13 mouse cellular contexts compared by ENCODE assay signal in the genomic region with DNA sequence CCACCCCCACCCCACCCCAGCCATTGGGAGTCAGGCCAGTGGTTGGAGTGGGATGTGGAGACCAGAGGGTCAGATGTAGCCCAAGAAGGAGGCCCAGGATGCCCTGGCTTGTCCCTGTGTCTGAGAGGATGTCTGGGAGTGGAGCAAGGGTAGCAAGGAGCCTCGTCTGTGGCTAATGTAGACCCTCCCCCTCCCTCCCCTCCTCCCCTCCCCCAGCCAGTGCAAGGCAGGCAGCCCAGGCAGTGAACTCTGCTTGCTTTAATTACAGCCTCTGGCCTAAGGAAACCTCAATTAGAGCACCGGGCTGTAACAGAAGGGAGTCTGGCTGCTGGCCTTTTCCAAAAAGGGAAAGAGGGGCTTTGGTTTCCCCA. TPM values are rescaled to one million over a fixed set of nuclear protein-coding genes. Genes with fewer than 3 reads are reported as not detected.
A peak's percentile ranks its signal among the peaks of the same experiment; 100 is the strongest.
DNase-seq lines count a peak whose midpoint lies in the region; ATAC-seq and TF ChIP-seq lines count a peak whose summit lies in the region.
"Had no signal": no experiment of that assay in that cellular context is flagged by ENCODE, and none has a peak within 500 bp of the region (broad histone marks: within the 10 kb centered on the region; RNA-seq: fewer than 3 reads in every experiment).

No protein-coding gene starts in this region.

- H3K27me3 ChIP-seq in embryonic facial prominence, embryonic 13.5 days, result no peaks in the 10 kb centered on the region
- H3K27me3 ChIP-seq in hindbrain, embryonic 15.5 days, result no peaks in the 10 kb centered on the region

- no peaks in the 10 kb centered on the region for H3K9me3 ChIP-seq in embryonic facial prominence, embryonic 13.5 days
- H3K9me3 ChIP-seq in hindbrain, embryonic 15.5 days, result no peaks in the 10 kb centered on the region
- H3K9me3 ChIP-seq: liver, embryonic 13.5 days had no signal

- peaks cover 6% of the 10 kb centered on the region for H3K4me1 ChIP-seq in cortical plate, adult 2 months (ENCODE audit: control insufficient read depth, insufficient read depth, low read length)
- peaks cover 61% of the 10 kb centered on the region for H3K4me1 ChIP-seq in embryonic facial prominence, embryonic 13.5 days
- H3K4me1 ChIP-seq in hindbrain, embryonic 15.5 days (replicated peaks), result peaks cover 66% of the 10 kb centered on the region

- no peak for TF ChIP-seq CTCF in cortical plate, adult 2 months (IDR thresholded peaks at IDR 0.05; ENCODE audit: extremely low read depth, insufficient read depth, low read length)

- WGBS in embryonic facial prominence, embryonic 13.5 days, result 0% methylated on average over 2 of the region's 2 CpGs
- 8% methylated on average over 2 of the region's 2 CpGs for WGBS in hindbrain, embryonic 15.5 days

- peak overlapping the region; percentile 44; the same call in 1 of the 2 replicates for H3K9ac ChIP-seq in embryonic facial prominence, embryonic 13.5 days
- no peak overlapping the region for H3K9ac ChIP-seq in hindbrain, embryonic 15.5 days
- H3K9ac ChIP-seq: liver, embryonic 13.5 days had no signal

- DNase-seq in neural tube, embryonic 10.5 days (ENCODE audit: extremely low spot score, low spot score), result peak; percentile 52
- DNase-seq in adrenal gland, postnatal 25 days, result no peak
- no peak for DNase-seq in left cerebral cortex, postnatal 10 days (ENCODE audit: extremely low spot score in 1 of 2, low spot score in 2 of 2)
- no peak for DNase-seq in frontal cortex, postnatal 25 days (ENCODE audit: low spot score in 2 of 2)
- DNase-seq: heart, adult 11 months; liver, embryonic 13.5 days; thymus, postnatal 36 days had no signal

- intact Hi-C loops in left cerebral cortex, postnatal 10 days (cut with DNase I), result no loop called here

- H3K36me3 ChIP-seq in embryonic facial prominence, embryonic 13.5 days, result peaks cover 64% of the 10 kb centered on the region
- peaks cover 11% of the 10 kb centered on the region for H3K36me3 ChIP-seq in hindbrain, embryonic 15.5 days

- peak overlapping the region; percentile 80 for H3K27ac ChIP-seq in cortical plate, adult 2 months (ENCODE audit: insufficient read depth, low read length)
- H3K27ac ChIP-seq in embryonic facial prominence, embryonic 13.5 days, result peak overlapping the region; percentile 97
- H3K27ac ChIP-seq in hindbrain, embryonic 15.5 days (replicated peaks), result peak overlapping the region; percentile 99
- H3K27ac ChIP-seq: liver, embryonic 13.5 days had no signal

- TF ChIP-seq POLR2A in cortical plate, adult 2 months (IDR thresholded peaks at IDR 0.05; ENCODE audit: extremely low read depth, insufficient read depth, low read length), result no peak

- peak overlapping the region; percentile 31 for H3K4me2 ChIP-seq in embryonic facial prominence, embryonic 13.5 days
- no peak overlapping the region for H3K4me2 ChIP-seq in hindbrain, embryonic 15.5 days
- H3K4me2 ChIP-seq: liver, embryonic 13.5 days had no signal

- no peak overlapping the region for H3K4me3 ChIP-seq in cortical plate, adult 2 months (ENCODE audit: insufficient read depth, low read length)
- no peak overlapping the region for H3K4me3 ChIP-seq in embryonic facial prominence, embryonic 13.5 days
- H3K4me3 ChIP-seq in hindbrain, embryonic 15.5 days, result no peak overlapping the region
- H3K4me3 ChIP-seq: liver, embryonic 13.5 days had no signal

- ATAC-seq in embryonic facial prominence, embryonic 13.5 days (ENCODE audit: insufficient number of reproducible peaks, insufficient read depth, low FRiP score, low TSS enrichment, low read depth), result no peak
- no peak for ATAC-seq in hindbrain, embryonic 15.5 days (ENCODE audit: low FRiP score, low read depth)
- ATAC-seq: intestine, embryonic 16.5 days had no signal

RNA-seq across cellular contexts. Expression of a gene that starts 8.5 kb away (rescaled TPM):
- 43.8 and 44.3 TPM in 2 replicates for polyA plus RNA-seq in cortical plate, adult 2 months (2012; rRNA removed)
- 22.3 and 23.9 TPM in 2 replicates for polyA plus RNA-seq in embryonic facial prominence, embryonic 13.5 days (2015; fragmentation: Nextera tagmentation; extraction: Ambion mirVana)
- 59.9 and 60.3 TPM in 2 replicates for polyA plus RNA-seq in hindbrain, embryonic 15.5 days (2015; fragmentation: Nextera tagmentation; extraction: Ambion mirVana)
- 15.3 and 20.8 TPM in 2 replicates for total RNA-seq in adrenal gland, postnatal 25 days (2021)
- total RNA-seq in left cerebral cortex, postnatal 10 days (2021), result 10 to 100 TPM; 54.2 to 58.0 TPM
- total RNA-seq: common myeloid progenitor, adult 5-6 weeks; megakaryocyte-erythroid progenitor cell, adult 5-6 weeks had no signal

RNA-seq across cellular contexts. Expression of a gene that starts 28.1 kb away (rescaled TPM):
- polyA plus RNA-seq in cortical plate, adult 2 months (2012; rRNA removed), result not detected in 2 replicates
- polyA plus RNA-seq in embryonic facial prominence, embryonic 13.5 days (2015; fragmentation: Nextera tagmentation; extraction: Ambion mirVana), result not detected in 2 replicates
- 0.54 TPM in 1 of 2 replicates, not detected in the other for polyA plus RNA-seq in hindbrain, embryonic 15.5 days (2015; fragmentation: Nextera tagmentation; extraction: Ambion mirVana)
- not detected in 2 replicates for total RNA-seq in adrenal gland, postnatal 25 days (2021)
- not detected for total RNA-seq in left cerebral cortex, postnatal 10 days (2021)
- total RNA-seq: common myeloid progenitor, adult 5-6 weeks; megakaryocyte-erythroid progenitor cell, adult 5-6 weeks had no signal
- polyA plus RNA-seq: liver, embryonic 13.5 days had no signal

RNA-seq across cellular contexts. Expression of a gene that starts 46.6 kb away (rescaled TPM):
- 89.5 and 107 TPM in 2 replicates for polyA plus RNA-seq in cortical plate, adult 2 months (2012; rRNA removed)
- 24.8 and 28.1 TPM in 2 replicates for polyA plus RNA-seq in embryonic facial prominence, embryonic 13.5 days (2015; fragmentation: Nextera tagmentation; extraction: Ambion mirVana)
- 27.3 and 32.2 TPM in 2 replicates for polyA plus RNA-seq in hindbrain, embryonic 15.5 days (2015; fragmentation: Nextera tagmentation; extraction: Ambion mirVana)
- 25.2 and 38.3 TPM in 2 replicates for total RNA-seq in adrenal gland, postnatal 25 days (2021)
- 10 to 100 TPM; 26.8 to 31.2 TPM for total RNA-seq in left cerebral cortex, postnatal 10 days (2021)
